Mouse (Mus musculus) B cell, adult 67 days (primary cell): Measurements from ENCODE around the gene Apoc3. TPM values are rescaled to one million over a fixed set of nuclear protein-coding genes. Genes with fewer than 3 reads are reported as not detected.

Experiments
- total RNA-seq, 2 experiments: library from RNA; stranded (reverse); gene quantifications; 4 replicates each; pipeline ENCODE4 v1.2.4; 2023

The Apoc3 gene
- not detected for total RNA-seq

GRCm38 (mm10) chr9:46235596-46235648 is at the start of gene Apoc3:
Gene Apoc3, minus strand, starts transcription at chr9:46235636.

GRCm38 (mm10) chr9:46282631-46283436 is 47.4 kb upstream of the Apoc3 start, which contains the start of gene Bud13:
Gene Bud13, plus strand, starts transcription at chr9:46283008.

GRCm38 (mm10) chr9:46272677-46273454 is 37.4 kb upstream of the Apoc3 start, which contains the start of gene Zpr1:
Gene Zpr1, plus strand, starts transcription at chr9:46273064.

GRCm38 (mm10) chr9:46268343-46268873 is 33.0 kb upstream of the Apoc3 start, which contains the start of gene Apoa5:
Gene Apoa5, plus strand, starts transcription at chr9:46268633.

GRCm38 (mm10) chr9:46240526-46241153 is 5.2 kb upstream of the Apoc3 start, which contains the start of gene Apoa4:
Gene Apoa4, plus strand, starts transcription at chr9:46240696.

GRCm38 (mm10) chr9:46228491-46228890 is 6.9 kb downstream of the Apoc3 start, which contains the start of gene Apoa1:
Gene Apoa1, plus strand, starts transcription at chr9:46228580.

Other genes starting within 250 kb of the Apoc3 start
- 10 to 100 TPM; 68.6 to 69.4 TPM for gene Pafah1b2, start 222.9 kb downstream of the Apoc3 start, total RNA-seq
- gene Sik3, start 222.8 kb downstream of the Apoc3 start, total RNA-seq = 10 to 100 TPM; 54.3 to 59.1 TPM
- not detected for gene Apoa1, start 7.1 kb downstream of the Apoc3 start, total RNA-seq
- gene Apoa4, start 5.1 kb upstream of the Apoc3 start, total RNA-seq = not detected
- gene Apoa5, start 33.0 kb upstream of the Apoc3 start, total RNA-seq = not detected
- 10 to 100 TPM; 85.3 to 87.2 TPM for gene Zpr1, start 37.4 kb upstream of the Apoc3 start, total RNA-seq
- 10 to 100 TPM; 25.3 to 34.4 TPM for gene Bud13, start 47.4 kb upstream of the Apoc3 start, total RNA-seq
- not detected for gene 4931429L15Rik, start 84.3 kb upstream of the Apoc3 start, total RNA-seq